Mouse (Mus musculus): Measurements from ENCODE around the gene Smarcc2. TPM values are rescaled to one million over a fixed set of nuclear protein-coding genes. Genes with fewer than 3 reads are reported as not detected.
A peak's percentile ranks its signal among the peaks of the same experiment; 100 is the strongest.

The Smarcc2 gene
- polyA plus RNA-seq, 1 experiment, result 26.3 TPM

DNA sequence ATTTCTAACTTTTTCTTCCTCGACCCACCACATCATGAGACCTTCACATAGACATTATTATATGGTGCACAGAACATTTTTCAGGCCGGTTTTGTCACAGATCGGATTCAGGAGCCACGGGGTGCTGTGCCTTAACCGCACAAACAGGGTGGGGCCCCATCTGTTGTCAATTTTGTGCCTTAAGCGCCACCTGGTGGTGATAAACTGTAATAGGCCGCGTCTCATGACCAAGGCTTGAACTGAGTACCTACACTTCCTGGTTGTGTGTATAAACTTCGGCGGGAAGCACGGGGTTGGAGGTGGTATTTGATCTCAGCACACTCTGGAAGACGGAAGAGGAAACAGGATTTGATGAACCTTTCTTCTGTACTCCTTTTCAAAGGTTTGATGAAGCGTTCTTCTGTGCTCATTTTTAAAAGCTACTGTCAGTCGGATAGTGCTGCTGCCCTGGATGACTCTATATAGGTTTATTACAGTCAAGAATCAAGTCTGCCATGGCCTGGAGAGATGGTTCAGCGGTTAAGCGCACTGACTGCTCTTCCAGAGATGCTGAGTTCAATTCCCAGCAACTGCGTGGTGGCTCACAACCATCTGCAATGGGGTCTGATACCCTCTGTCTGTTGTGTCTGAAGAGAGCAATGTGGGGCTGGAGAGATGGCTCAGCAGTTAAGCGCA is 77.4 kb downstream of the Smarcc2 start:
- no peaks in the 10 kb centered on the region for H3K9me3 ChIP-seq (replicated peaks; ENCODE audit: control insufficient read depth, insufficient read depth, low read length, poor library complexity, severe bottlenecking)
- TF ChIP-seq EP300 (IDR thresholded peaks at IDR 0.05; ENCODE audit: insufficient read depth, low read depth, low read length) (0 out of 2 replicates have a peak, but pooled peaks have one; percentile 51), CTCF (IDR thresholded peaks at IDR 0.05; ENCODE audit: low read depth, low read length) (peak; percentile 69), POLR2A (IDR thresholded peaks at IDR 0.05; ENCODE audit: insufficient read depth, low read length) (no peak)
- no peak overlapping the region for H3K27ac ChIP-seq (ENCODE audit: insufficient read depth, low read length)
- no peak overlapping the region for H3K9ac ChIP-seq (ENCODE audit: low read depth, poor library complexity, severe bottlenecking)
- no peaks in the 10 kb centered on the region for H3K36me3 ChIP-seq (ENCODE audit: control insufficient read depth, insufficient read depth, low read length, poor library complexity, severe bottlenecking)
- H3K4me3 ChIP-seq (ENCODE audit: low read depth, low read length), result no peak overlapping the region
- H3K27me3 ChIP-seq (ENCODE audit: control insufficient read depth, insufficient read depth, low read length, poor library complexity, severe bottlenecking), result no peaks in the 10 kb centered on the region
- no peaks in the 10 kb centered on the region for H3K4me1 ChIP-seq (ENCODE audit: control insufficient read depth, insufficient read depth, low read length)

DNA sequence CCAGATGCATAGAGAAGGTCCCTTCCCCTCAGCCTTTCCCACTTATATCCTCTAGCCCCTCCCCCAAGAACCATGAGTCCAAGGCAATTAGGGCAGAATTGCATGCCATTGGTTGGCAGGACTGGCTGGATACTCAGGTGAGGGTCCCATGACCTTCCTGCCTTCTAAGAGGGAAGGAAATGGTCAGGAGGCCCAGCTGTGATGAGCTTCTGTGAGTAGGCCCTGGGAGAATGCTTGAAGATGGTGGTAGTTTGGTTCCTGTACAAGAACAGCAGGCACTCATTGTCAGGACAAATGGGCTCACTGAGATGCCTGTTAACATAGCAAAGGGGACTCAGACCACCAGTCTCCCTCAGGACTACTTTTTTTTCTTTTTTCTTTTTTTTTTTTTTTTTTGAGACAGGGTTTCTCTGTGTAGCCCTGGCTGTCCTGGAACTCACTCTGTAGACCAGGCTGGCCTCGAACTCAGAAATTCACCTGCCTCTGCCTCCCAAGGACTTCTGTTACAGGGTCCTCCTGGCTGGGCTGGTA is 79.4 kb downstream of the Smarcc2 start:
- Histone ChIP-seq H3K27me3 (ENCODE audit: control insufficient read depth, insufficient read depth, low read length, poor library complexity, severe bottlenecking) (no peaks in the 10 kb centered on the region), H3K9me3 (replicated peaks; ENCODE audit: control insufficient read depth, insufficient read depth, low read length, poor library complexity, severe bottlenecking) (no peaks in the 10 kb centered on the region), H3K9ac (ENCODE audit: low read depth, poor library complexity, severe bottlenecking) (no peak overlapping the region), H3K4me1 (ENCODE audit: control insufficient read depth, insufficient read depth, low read length) (no peaks in the 10 kb centered on the region), H3K4me3 (ENCODE audit: low read depth, low read length) (no peak overlapping the region), H3K27ac (ENCODE audit: insufficient read depth, low read length) (no peak overlapping the region), H3K36me3 (ENCODE audit: control insufficient read depth, insufficient read depth, low read length, poor library complexity, severe bottlenecking) (peaks cover 9% of the 10 kb centered on the region)
- TF ChIP-seq EP300 (IDR thresholded peaks at IDR 0.05; ENCODE audit: insufficient read depth, low read depth, low read length) (0 out of 2 replicates have a peak, but pooled peaks have one; percentile 26), CTCF (IDR thresholded peaks at IDR 0.05; ENCODE audit: low read depth, low read length) (no peak)

Other genes starting within 250 kb of the Smarcc2 start
- gene Spryd4, start 247.4 kb upstream of the Smarcc2 start, polyA plus RNA-seq (2011; ENCODE audit: insufficient read depth, insufficient read length, low read depth, missing spikeins), result 21.8 and 21.9 TPM in 2 replicates
- 0.37 and 0.62 TPM in 2 replicates for gene Mip, start 233.4 kb upstream of the Smarcc2 start, polyA plus RNA-seq (2011; ENCODE audit: insufficient read depth, insufficient read length, low read depth, missing spikeins)
- gene Timeless, start 227.2 kb upstream of the Smarcc2 start, polyA plus RNA-seq (2011; ENCODE audit: insufficient read depth, insufficient read length, low read depth, missing spikeins), result 57.7 and 64.1 TPM in 2 replicates
- 0.43 TPM in 1 of 2 replicates, not detected in the other for gene Apon, start 205.2 kb upstream of the Smarcc2 start, polyA plus RNA-seq (2011; ENCODE audit: insufficient read depth, insufficient read length, low read depth, missing spikeins)
- not detected in 2 replicates for gene Apof, start 190.6 kb upstream of the Smarcc2 start, polyA plus RNA-seq (2011; ENCODE audit: insufficient read depth, insufficient read length, low read depth, missing spikeins)
- gene Stat2, start 188.7 kb upstream of the Smarcc2 start, polyA plus RNA-seq (2011; ENCODE audit: insufficient read depth, insufficient read length, low read depth, missing spikeins), result 29.7 and 35.9 TPM in 2 replicates
- gene Il23a, start 160.5 kb upstream of the Smarcc2 start, polyA plus RNA-seq (2011; ENCODE audit: insufficient read depth, insufficient read length, low read depth, missing spikeins), result 4.7 and 5.7 TPM in 2 replicates
- gene Pan2, start 155.9 kb upstream of the Smarcc2 start, polyA plus RNA-seq (2011; ENCODE audit: insufficient read depth, insufficient read length, low read depth, missing spikeins), result 40.5 and 40.8 TPM in 2 replicates
- gene Cnpy2, start 136.8 kb upstream of the Smarcc2 start, polyA plus RNA-seq (2011; ENCODE audit: insufficient read depth, insufficient read length, low read depth, missing spikeins), result 62.9 and 68.4 TPM in 2 replicates
- gene Cs, start 121.5 kb upstream of the Smarcc2 start, polyA plus RNA-seq (2011; ENCODE audit: insufficient read depth, insufficient read length, low read depth, missing spikeins), result 197 and 202 TPM in 2 replicates
- gene Coq10a, start 90.3 kb upstream of the Smarcc2 start, polyA plus RNA-seq (2011; ENCODE audit: insufficient read depth, insufficient read length, low read depth, missing spikeins), result 18.7 and 20.2 TPM in 2 replicates
- gene Ankrd52, start 82.1 kb upstream of the Smarcc2 start, polyA plus RNA-seq (2011; ENCODE audit: insufficient read depth, insufficient read length, low read depth, missing spikeins), result 28.8 and 29.0 TPM in 2 replicates
- 0.31 TPM in 1 of 2 replicates, not detected in the other for gene Slc39a5, start 58.0 kb upstream of the Smarcc2 start, polyA plus RNA-seq (2011; ENCODE audit: insufficient read depth, insufficient read length, low read depth, missing spikeins)
- gene Nabp2, start 47.8 kb upstream of the Smarcc2 start, polyA plus RNA-seq (2011; ENCODE audit: insufficient read depth, insufficient read length, low read depth, missing spikeins), result 79.3 and 82.9 TPM in 2 replicates
- 33.3 and 37.4 TPM in 2 replicates for gene Rnf41, start 47.6 kb upstream of the Smarcc2 start, polyA plus RNA-seq (2011; ENCODE audit: insufficient read depth, insufficient read length, low read depth, missing spikeins)
- gene Myl6, start 34.9 kb downstream of the Smarcc2 start, polyA plus RNA-seq (2011; ENCODE audit: insufficient read depth, insufficient read length, low read depth, missing spikeins), result 642 and 680 TPM in 2 replicates
- gene Myl6b, start 39.4 kb downstream of the Smarcc2 start, polyA plus RNA-seq (2011; ENCODE audit: insufficient read depth, insufficient read length, low read depth, missing spikeins), result 9.0 and 12.8 TPM in 2 replicates
- 20.1 and 20.5 TPM in 2 replicates for gene Esyt1, start 66.6 kb downstream of the Smarcc2 start, polyA plus RNA-seq (2011; ENCODE audit: insufficient read depth, insufficient read length, low read depth, missing spikeins)
- gene Zc3h10, start 88.5 kb downstream of the Smarcc2 start, polyA plus RNA-seq (2011; ENCODE audit: insufficient read depth, insufficient read length, low read depth, missing spikeins), result 22.4 and 24.6 TPM in 2 replicates
- 3,771 and 3,978 TPM in 2 replicates for gene Rpl41, start 90.1 kb downstream of the Smarcc2 start, polyA plus RNA-seq (2011; ENCODE audit: insufficient read depth, insufficient read length, low read depth, missing spikeins)
- gene Pa2g4, start 106.7 kb downstream of the Smarcc2 start, polyA plus RNA-seq (2011; ENCODE audit: insufficient read depth, insufficient read length, low read depth, missing spikeins), result 366 and 396 TPM in 2 replicates
- 39.4 and 41.7 TPM in 2 replicates for gene Erbb3, start 130.4 kb downstream of the Smarcc2 start, polyA plus RNA-seq (2011; ENCODE audit: insufficient read depth, insufficient read length, low read depth, missing spikeins)
- gene Rps26, start 167.5 kb downstream of the Smarcc2 start, polyA plus RNA-seq (2011; ENCODE audit: insufficient read depth, insufficient read length, low read depth, missing spikeins), result 1,832 and 1,959 TPM in 2 replicates
- gene Ikzf4, start 186.7 kb downstream of the Smarcc2 start, polyA plus RNA-seq (2011; ENCODE audit: insufficient read depth, insufficient read length, low read depth, missing spikeins), result 9.8 and 11.6 TPM in 2 replicates
- 14.3 and 14.4 TPM in 2 replicates for gene Suox, start 214.8 kb downstream of the Smarcc2 start, polyA plus RNA-seq (2011; ENCODE audit: insufficient read depth, insufficient read length, low read depth, missing spikeins)
- 79.0 and 83.6 TPM in 2 replicates for gene Rab5b, start 237.0 kb downstream of the Smarcc2 start, polyA plus RNA-seq (2011; ENCODE audit: insufficient read depth, insufficient read length, low read depth, missing spikeins)
- gene Pmel, start 244.9 kb downstream of the Smarcc2 start, polyA plus RNA-seq (2011; ENCODE audit: insufficient read depth, insufficient read length, low read depth, missing spikeins), result 3.0 TPM in 2 replicates
- gene Cdk2, start 245.8 kb downstream of the Smarcc2 start, polyA plus RNA-seq (2011; ENCODE audit: insufficient read depth, insufficient read length, low read depth, missing spikeins), result 81.4 and 82.7 TPM in 2 replicates

Data from ES-Bruce4 (cell line).